Mouse (Mus musculus) adrenal gland, postnatal 10 days (tissue): ENCODE data around the gene Tmem158. TPM values are rescaled to one million over a fixed set of nuclear protein-coding genes. Genes with fewer than 3 reads are reported as not detected.

ENCODE experiments used
- DNase-seq: peaks from one replicate; pipeline ENCODE4 v3.0.0; 2021; ENCODE audit warnings: mixed read lengths
- long read RNA-seq, 2 experiments: library from polyadenylated mRNA; stranded (forward); transcript quantifications; one replicate each; pipeline ENCODE4 v2.0.0; 2021
- total RNA-seq, 2 experiments: library from RNA; stranded (reverse); gene quantifications; 2 replicates each; pipeline ENCODE4 v1.2.3; 2021

Gene Tmem158
- 10 to 100 TPM; 13.6 to 16.1 TPM for total RNA-seq
- long read RNA-seq, experiment 1, transcript Tmem158-201 (1 exons, 1,712 nt) = major isoform, 46 of 46 reads
- long read RNA-seq, experiment 1, partial matches to known transcripts = 0 of 46 reads
- long read RNA-seq, experiment 1, other reads (novel, unspliced or antisense) = 0 of 46 reads
- long read RNA-seq, experiment 2, transcript Tmem158-201 (1 exons, 1,712 nt) = major isoform, 29 of 29 reads
- long read RNA-seq, experiment 2, partial matches to known transcripts = 0 of 29 reads
- long read RNA-seq, experiment 2, other reads (novel, unspliced or antisense) = 0 of 29 reads

DNA sequence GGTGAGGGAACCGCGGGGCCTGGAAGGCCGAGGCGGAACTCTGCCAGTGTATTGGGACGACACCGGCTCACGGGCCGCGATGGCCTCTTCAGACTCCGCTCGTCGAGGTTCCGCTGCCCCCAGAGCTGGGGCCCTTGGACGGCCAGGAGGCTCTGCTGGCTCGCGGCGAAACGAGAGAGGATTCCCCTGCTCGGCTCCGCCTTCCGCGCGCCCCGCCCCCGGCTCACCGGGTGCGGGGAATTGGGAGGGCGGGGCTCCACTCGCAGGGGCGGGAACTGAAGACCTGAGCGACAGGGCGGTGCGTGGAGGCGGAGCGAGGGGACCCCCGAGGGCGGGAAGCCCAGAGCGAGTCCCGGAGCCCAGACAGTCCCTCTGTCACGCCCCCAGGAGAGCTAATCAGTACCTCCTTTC is at the start of gene Tmem158:
Gene Tmem158 (minus strand): TSS at position 154 of the 411 bp plus-strand sequence.
- peak; percentile 92 for DNase-seq

DNA sequence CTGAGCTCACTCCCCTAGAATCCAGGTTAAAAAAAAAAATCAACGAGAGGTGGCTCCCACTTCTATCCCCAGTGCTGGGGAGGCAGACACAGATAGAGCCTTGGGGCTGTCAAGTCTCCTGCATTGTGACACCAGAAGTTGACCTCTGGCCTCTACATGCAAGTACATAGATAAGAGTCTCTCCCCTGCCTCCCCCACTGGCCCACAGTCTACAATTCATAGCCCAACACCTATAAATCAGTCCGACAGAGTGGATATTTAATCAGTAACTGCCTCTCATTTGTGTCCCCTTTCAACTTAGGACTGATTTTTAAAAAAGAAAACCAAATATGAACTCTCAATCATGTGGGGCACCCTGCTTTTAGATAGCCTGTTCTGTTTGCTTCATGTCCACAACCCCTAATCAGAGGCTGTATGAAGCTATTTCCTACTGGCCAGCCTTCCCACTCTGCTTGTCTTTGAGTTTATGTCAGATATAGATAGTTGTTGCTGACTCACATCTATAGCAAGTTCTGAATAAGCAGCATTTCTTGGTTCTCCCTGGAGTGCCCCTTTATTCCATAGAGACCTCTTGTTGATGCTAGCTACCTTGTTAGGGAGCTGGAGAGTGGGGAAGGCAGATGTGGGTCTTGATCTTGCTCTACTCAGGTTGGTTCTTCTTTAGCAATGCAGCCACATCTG is 49.3 kb upstream of the Tmem158 start:
- DNase-seq = no peak

DNA sequence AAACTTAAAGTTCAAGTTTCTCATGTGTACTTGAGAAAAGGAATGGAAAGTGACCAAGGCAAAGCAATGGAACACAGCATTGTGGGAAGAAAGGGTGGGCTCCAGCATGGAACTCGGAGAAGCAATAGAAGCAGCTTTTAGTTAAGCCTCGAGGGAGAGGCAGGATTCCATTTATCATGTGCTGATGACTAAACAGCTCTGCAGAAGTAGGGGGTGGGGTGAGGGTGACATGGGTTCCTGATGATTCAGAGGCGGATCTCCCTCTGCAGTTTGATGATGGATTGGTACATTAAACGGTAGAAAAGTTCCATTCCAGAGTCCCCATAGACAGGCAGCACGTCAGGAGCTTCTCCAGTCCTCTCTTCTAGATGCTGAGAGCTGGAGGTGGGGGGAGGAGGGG is 48.5 kb upstream of the Tmem158 start:
- DNase-seq = peak; percentile 54

DNA sequence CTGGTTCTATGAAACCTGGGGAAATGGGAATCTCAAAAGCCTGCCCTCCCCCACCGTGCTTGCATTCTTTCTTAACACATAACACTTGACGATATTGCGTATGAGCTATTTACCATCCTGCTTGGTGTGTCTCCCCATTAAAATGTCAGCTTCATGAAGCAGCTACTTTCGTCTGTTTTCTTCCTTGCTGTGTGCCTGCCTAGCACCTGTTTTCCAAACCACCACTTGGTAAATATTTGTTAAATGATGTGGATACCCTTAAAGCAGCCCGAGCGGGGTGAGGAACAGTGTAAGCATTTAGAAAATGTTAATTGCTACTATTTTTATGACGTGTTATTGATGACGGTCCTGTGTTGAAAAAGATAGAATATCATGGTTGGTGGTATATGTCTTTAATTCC is 44.4 kb upstream of the Tmem158 start:
- DNase-seq = no peak

DNA sequence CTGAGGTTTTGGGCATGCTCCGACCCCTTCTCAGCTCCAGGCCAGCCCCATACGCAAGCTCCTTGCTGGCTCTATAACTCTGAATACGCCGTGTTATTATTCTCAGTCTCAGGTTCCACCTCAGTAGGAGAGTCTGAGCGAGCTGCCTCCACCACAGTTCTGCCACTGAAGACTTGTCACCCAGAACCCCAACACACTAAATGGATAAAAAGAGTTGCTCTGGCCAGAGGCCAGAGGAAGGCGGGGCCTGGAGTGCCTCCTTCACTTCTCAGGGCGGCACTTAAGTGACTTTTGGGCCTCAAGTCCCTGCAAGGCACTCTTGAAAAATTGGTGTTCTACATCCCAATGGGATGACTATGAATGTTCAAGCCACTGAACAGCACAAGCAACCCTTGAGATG is 43.4 kb upstream of the Tmem158 start:
- no peak for DNase-seq

DNA sequence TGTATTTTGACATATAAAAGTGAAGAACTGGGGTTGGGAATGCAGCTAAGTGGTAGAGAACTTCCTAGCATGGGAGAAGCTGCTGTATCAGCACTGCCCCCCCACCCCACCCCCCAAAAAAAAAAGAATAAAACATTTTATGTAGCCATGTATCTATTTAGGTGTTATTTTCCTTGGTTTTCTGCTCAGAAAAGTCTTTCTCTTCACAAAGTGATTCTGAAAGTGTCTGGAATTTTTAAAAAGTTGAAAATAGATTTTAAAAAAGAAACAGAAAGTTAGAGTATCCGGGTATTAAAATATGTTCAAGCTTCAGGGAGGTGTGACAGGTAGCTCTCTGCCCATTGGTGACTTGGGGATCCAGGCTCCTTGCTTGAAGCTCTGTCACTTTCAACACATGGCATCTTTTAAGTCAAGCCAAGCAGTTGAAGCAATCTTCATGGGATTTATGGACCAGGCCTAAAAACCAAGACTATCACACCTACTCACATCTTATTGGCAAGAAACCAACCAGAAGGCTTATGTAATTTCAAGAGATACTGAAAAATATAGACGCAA is 42.3 kb upstream of the Tmem158 start:
- no peak for DNase-seq

DNA sequence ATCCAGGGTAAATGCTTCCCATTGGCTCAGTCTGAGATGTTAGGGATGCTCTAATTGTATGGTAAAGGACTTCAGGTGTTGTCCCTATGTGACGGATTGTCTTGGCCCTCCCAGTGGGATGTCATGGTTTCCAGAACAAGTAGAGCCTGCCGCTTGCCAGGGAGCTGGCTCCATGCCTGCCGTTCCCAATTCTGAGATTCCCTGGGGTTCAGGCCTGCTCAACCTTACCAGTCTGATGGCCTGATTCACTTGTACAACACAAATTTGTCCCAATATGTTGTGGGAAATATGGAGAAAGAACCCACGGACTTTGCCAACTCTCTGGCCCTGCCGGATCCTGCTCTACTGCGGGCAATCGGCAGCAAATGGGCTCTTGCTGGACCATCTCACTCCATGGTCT is 37.3 kb upstream of the Tmem158 start:
- no peak for DNase-seq

DNA sequence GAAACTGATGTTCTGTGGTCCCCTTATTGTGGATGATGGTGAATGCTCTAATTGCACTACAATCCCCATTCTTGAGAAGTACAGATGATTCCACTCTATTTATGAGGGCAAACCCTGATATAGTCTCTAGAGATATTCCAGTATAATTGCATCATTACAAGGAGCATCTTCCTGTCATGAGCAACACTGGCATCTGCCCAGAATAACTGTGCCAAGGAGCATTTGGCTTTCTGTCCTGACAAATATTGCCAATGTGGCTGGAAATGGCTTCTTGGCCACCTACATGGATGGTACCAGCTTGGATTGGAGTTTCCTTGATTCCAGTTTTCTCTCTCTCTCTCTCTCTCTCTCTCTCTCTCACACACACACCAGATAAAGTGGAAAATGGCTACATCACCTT is 35.7 kb upstream of the Tmem158 start:
- no peak for DNase-seq

DNA sequence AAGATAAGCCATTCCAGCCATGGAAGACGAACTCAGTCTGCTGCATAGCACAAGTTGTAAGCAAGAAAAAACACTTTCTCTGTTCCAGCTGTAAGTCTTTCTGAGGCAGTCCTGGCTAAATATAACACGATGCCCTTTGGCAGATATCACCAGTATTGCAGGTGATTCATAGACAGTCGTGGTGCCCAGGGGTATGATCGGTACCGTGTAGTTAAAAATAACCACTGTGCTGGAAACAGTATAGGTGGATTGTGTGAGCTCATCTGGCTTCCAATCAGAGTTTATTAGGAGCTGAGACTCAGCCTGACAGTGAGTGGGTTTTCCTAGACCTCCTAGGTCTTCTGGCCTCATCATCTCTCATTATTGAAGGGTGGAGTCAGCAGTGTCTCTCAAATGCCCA is 34.0 kb upstream of the Tmem158 start:
- DNase-seq = no peak

DNA sequence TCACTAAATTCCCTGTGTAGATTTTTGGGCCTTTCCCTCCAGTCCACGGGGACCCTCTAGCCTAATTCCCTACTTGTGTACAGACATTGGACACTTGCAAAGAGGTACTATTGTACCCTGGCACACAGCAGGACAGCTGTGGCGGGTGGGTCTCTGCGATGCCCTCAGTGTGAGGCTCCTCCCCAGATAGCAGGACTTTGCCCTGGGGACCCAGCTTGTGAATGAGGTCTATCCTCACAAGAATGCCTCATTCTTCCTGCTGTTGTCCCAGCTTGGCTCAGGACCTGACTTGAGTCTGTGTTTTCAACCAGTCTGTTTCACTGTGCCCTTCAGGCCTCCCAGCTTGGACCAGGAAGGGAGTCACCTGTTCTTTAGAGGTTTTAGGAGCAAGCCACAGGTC is 27.8 kb upstream of the Tmem158 start:
- DNase-seq = no peak

DNA sequence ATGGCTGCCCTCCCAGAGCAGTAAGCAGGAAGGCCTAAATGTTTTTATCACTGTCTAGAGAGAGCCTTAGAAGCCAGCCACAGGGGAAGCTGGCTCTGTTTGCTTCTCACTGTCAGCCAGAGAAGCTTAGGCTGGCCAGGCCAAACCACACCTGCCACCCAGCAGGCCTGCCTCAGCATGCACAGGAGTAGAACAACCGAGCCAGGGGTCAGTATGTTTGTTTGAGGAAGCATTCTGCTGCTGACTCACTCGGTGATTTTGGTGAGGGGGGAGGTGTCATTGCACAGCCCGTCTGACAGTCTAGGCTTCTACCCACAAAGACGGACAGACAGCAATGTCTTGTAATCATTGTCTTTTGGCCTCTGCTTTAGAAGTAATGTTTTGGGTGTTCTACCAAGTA is 25.1 kb upstream of the Tmem158 start:
- no peak for DNase-seq

DNA sequence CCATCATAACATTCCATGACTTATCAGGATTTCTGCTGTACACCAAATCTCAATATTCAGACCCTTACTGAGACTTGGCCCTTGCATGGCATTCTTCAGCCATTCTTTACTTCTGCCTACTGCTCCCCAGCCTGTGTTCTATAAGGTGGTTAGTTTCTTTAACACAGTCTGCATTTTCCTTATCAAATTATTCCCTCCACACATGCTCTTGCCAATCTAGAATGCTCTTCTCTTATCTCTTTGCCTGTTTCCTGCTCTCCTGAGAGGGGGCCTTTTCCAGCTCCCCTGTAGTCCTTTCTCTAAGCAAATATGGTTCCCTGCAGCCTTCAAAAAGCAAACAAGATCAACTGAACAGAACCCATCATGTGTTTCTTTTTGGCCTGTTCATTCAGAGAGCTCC is 20.2 kb upstream of the Tmem158 start:
- DNase-seq = no peak

DNA sequence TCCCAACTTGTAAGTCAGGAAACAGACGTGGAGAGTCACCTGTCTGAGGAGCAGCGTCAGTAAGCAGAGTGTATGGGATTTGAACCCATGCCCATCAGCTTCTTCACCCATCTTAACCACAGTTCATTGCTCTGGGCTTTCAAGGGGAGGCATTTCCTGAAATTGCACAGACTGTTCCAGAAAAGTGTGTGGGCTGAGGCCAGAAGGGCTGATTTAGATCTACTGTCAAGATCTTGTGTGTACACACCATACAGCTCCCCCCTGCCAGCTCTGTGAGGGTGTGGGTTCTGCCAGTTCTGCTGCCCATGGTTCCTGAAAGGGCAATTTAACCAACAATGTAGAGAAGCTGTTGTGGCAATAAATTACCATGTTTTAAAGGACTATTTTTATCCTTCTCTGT is 17.4 kb upstream of the Tmem158 start:
- DNase-seq = no peak

DNA sequence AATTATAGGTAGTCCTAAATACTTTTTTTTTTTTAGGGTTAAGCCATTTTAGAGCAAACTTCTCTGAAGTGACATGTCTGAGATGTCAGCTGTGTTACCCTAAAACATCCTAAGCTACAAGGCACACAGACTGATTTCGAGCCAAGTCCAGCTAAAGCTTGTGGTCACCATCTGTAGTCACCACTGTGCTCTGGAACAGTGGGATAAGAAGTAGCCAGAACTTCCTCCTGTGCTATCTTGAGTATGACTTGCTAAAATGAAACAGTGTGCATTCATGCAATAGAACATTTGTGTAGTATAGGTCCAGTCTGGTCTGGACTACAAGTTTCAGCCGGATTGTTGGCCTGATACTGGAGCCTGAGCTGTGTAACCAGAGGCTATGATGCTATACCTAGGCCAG is 14.8 kb upstream of the Tmem158 start:
- DNase-seq = no peak

DNA sequence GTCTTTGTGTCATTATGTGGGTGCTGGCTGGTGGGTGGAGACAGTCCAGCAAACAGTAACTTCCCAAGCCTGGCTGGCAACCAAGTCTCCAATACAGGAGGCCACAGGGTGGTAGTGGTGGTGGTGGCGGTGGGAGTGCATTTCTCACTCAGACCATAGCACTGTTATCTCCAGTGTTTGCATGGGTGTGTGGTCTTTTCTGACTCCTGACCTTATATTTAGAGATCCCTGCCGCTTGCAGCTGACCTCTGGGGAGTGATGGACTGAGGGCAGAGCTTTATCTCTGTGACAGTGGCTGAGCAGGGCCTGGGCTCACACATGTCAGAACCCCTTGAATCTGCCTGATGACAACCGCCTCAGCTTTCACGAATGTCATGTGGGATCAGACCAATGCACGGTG is 14.1 kb upstream of the Tmem158 start:
- DNase-seq = no peak

DNA sequence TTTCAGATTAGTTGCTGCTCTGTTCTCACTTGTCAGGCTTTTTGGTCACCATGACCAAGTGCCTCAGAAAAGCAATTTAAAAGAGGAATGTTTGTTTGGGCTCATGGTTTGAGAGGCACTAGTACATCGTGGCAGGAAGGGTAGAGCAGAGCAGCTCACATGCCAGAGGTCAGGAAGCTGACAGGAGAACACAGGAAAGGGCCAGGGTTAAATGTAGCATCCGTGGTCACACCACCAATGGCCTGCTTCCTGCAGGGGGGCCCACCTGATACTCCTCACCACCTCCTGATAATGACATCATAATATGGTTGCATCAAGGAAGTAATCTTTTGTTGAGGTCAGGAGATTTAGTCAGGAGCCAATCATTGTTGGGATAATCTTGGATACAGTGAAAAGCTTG is 13.3 kb upstream of the Tmem158 start:
- DNase-seq = no peak

DNA sequence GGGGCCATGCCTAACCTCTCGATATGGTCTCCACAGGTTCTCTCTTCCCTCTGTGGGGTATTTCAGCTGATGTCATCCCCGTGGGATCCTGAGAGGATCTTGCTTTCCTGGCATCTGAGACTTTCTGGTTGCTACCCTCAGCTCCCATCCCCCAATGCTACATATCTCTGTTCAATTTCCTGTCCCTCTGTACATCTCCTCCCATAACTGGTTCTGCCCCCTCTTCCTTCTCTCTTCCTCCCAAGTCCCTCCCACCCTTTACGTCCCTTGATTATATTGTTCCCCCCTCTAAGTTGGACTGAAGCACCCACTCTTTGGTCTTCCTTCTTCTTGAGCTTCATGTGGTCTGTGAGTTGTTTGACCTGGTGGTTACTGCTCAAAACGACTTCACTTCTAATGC is 11.0 kb upstream of the Tmem158 start:
- no peak for DNase-seq

DNA sequence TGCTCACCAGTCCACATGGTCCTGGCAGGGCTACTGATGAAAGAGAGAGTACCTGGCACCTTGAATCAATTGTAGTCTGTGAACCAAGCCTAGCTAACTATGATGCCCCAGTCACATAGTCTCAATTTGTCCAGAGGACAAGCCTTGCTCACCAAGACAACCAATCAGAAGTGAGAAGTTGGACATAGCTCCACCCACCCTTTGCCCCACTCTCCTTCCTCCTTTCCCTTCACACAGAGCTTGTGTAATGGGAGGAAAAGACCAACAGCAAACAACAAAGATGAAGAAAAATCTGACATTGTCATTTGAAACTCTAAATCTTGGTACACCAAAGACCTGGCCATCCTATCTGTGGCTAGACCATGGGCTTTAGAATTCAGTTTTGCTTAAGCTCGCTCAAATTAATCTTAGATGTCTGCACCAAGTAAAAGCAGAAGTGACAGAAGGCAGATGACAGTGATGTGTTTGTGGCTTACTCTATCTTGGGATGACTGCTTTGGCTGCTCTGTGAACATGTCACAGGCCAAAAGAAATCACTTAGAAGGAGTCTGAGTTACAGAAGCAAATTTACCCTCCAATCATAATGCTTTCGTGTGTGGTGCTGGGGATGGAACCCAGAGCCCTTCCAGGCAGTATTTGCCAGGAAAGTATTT is 9.5 kb upstream of the Tmem158 start:
- no peak for DNase-seq

DNA sequence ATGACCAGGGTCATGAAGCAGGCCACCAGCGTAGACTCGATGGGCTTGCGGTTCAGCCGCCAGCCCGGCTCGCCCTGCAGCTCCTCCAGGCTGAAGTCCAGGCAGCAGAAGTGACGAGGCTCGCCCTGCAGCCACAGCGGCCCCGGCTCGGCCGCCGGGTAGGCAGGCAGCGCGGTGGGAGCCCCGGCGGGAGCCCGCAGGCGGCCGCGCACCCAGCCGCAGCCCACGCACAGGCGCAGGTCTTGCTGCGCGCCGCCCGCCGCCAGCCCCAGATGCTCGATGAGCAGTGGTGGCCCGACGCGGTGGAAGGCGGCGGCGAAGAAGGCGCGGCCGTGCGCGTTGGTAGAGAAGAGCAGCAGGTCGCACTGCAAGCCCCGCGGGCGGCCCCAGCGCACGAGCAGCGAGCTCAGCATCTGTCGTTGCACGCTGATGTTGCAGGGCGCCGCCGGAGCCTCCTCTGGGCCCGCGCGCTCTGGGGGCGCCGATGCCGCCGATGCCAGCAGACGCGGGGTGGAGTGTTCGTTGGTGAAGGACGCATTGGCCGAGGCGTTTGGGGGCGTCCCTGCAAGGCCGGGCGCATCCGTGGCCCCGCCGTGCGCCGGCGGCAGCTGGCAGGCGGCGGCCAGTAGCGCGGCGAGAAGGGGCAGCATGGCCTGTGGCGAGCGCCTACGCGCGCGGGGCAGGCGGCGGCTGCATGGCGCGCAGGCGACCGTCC is 511 bp downstream of the Tmem158 start:
- DNase-seq = peak; percentile 57

DNA sequence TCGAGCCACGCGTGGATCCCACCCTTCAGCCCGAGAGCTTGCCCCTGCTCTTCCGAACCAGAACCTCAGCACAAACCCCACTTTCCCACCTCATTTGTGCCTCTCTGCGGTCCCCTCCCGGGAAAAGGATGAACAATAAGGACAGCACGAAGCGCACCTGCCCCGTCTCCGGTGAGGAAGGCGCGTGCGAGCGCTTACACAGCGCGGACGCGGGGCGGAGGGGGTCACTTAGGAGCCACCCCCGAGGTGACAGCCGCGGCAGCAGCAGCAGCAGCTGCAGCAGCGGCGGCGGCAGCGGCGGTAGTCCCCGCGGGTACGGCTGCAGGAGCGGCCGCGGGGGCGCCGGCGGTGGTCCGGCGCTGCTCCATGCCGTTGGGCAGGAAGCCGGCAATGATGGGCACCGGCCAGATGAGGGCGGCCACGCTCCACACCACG is 1.1 kb downstream of the Tmem158 start:
- DNase-seq = peak; percentile 87

DNA sequence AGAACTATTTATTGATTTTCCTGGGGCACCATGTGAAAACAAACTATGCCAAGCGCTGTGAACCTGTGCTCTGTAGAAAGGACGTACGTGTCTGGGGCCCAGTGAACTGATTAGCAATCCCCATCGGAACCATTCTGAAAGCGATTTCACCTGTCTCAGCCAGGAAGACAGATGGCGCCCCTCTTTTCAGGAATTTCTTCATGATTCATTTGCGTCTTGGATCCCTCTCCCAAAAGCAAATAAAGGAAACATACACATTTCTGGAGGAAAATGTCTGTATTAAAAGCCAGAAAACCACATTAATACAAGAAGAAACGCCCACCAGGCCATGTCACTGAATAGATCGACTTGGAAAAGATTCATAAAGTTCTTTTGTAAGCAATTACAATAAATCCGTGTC is 1.8 kb downstream of the Tmem158 start:
- no peak for DNase-seq

DNA sequence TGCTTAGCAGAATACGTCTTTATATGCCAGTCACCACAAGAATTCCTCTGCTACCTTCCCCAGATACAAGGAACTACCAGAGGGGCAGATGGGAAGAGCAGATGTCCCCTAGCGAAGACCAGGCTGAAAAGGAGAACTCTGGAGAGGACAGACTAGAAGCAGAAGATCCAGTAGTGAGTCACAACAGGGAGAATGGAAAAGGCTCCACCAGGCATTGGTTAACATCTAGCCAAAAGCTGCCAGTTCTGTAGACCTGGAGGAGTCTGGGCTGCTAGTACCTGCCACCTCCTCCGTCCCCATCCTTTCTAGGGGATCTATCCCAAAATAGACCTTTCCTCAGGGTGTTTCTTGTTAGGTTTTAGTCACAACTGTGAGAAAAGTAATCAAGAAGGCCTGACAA is 4.8 kb downstream of the Tmem158 start:
- DNase-seq = no peak

DNA sequence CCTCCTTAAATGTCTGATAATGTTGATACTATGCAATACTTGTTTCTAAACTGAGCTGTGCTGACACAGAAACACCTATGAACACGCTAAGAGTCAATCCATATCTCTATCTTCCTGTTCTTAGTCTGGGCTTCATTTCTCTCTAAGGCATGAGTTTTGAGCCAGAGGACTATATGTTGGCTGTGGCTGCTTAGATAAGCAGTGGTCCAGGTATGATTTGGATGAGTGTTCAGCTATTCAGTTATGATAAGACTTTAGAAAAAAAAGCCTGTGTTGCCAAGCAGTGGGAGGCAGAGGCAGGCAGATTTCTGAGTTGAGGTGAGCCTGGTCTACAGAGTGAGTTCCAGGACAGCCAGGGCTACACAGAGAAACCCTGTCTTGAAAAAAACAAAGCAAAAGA is 12.6 kb downstream of the Tmem158 start:
- DNase-seq = no peak
